Mouse (Mus musculus) lung, embryonic 15.5 days (tissue): ENCODE results near the gene Ttc41. TPM values are rescaled to one million over a fixed set of nuclear protein-coding genes. Genes with fewer than 3 reads are reported as not detected.
A peak's percentile ranks its signal among the peaks of the same experiment; 100 is the strongest.

Experiments
- ATAC-seq: fragments of 200-750 bp; cut with Nextera tagmentation; 2 replicates; pipeline ENCODE4 v1.8.0; 2017; ENCODE audit warnings: moderate number of reproducible peaks, borderline replicate concordance; ENCODE audit not compliant: low FRiP score, low TSS enrichment; ENCODE audit errors: extremely low read depth
- H3K27ac ChIP-seq: fragments of 300-500 bp; sonication (generic); 2 replicates; pipeline ENCODE4 v1.5.1; 2015; ENCODE audit warnings: moderate library complexity, mild to moderate bottlenecking, inconsistent platforms
- H3K27me3 ChIP-seq: fragments of 300-500 bp; sonication (generic); 2 replicates; pipeline ENCODE4 v1.6.1; 2015; ENCODE audit warnings: inconsistent platforms
- H3K36me3 ChIP-seq: fragments of 300-500 bp; sonication (generic); 2 replicates; pipeline ENCODE4 v1.6.1; 2015; ENCODE audit warnings: inconsistent platforms
- H3K4me1 ChIP-seq: fragments of 300-500 bp; sonication (generic); 2 replicates; pipeline ENCODE4 v1.6.1; 2015; ENCODE audit warnings: inconsistent platforms
- H3K4me2 ChIP-seq: fragments of 300-500 bp; sonication (generic); 2 replicates; pipeline ENCODE4 v1.6.1; 2015; ENCODE audit warnings: inconsistent platforms, mild to moderate bottlenecking, moderate library complexity
- H3K4me3 ChIP-seq: fragments of 300-500 bp; sonication (generic); 2 replicates; pipeline ENCODE4 v1.5.1; 2015; ENCODE audit warnings: mild to moderate bottlenecking, inconsistent platforms
- H3K9ac ChIP-seq: fragments of 300-500 bp; sonication (generic); 2 replicates; pipeline ENCODE4 v1.6.1; 2015; ENCODE audit warnings: inconsistent platforms
- H3K9me3 ChIP-seq: fragments of 300-500 bp; sonication (generic); 2 replicates; pipeline ENCODE4 v1.6.1; 2016; ENCODE audit warnings: inconsistent platforms
- WGBS: fragments of 180-500 bp; shearing (Covaris S2); methylation state at CpG from one replicate; pipeline ENCODE4 v1.1.7; 2015; 5-methylcytosine and 5-hydroxymethylcytosine counted together
- polyA plus RNA-seq: library from polyadenylated mRNA; unstranded; fragments of >200 nt; fragmentation: Nextera tagmentation; extraction: Ambion mirVana; gene quantifications from 2 replicates; pipeline ENCODE4 v1.2.1, GENCODE M21; 2015

Ttc41 gene
- polyA plus RNA-seq, 1 experiment from 2014 or later: 1.6 TPM

- H3K4me1 ChIP-seq: peaks cover 21% of the 10 kb centered on the region
- no peaks in the 10 kb centered on the region for H3K27me3 ChIP-seq
- 41% methylated on average over 5 of the region's 5 CpGs for WGBS
- H3K9me3 ChIP-seq: no peaks in the 10 kb centered on the region
- H3K4me2 ChIP-seq: no peak overlapping the region
- H3K27ac ChIP-seq: no peak overlapping the region
- H3K36me3 ChIP-seq: no peaks in the 10 kb centered on the region
- H3K4me3 ChIP-seq: no peak overlapping the region
- H3K9ac ChIP-seq: no peak overlapping the region
- no peak; the same call in 1 of the 2 replicates for ATAC-seq
These were observed 82.6 kb downstream of the Ttc41 start for GRCm38 (mm10) chr10:86788193-86788592.

- no peak overlapping the region for H3K9ac ChIP-seq
- no peaks in the 10 kb centered on the region for H3K27me3 ChIP-seq
- 87% methylated on average over 7 of the region's 7 CpGs for WGBS
- H3K9me3 ChIP-seq: no peaks in the 10 kb centered on the region
- ATAC-seq: no peak
- no peak overlapping the region for H3K27ac ChIP-seq
- H3K4me3 ChIP-seq: no peak overlapping the region
- no peaks in the 10 kb centered on the region for H3K36me3 ChIP-seq
- H3K4me2 ChIP-seq: no peak overlapping the region
- H3K4me1 ChIP-seq: peaks cover 24% of the 10 kb centered on the region
These were observed 83.6 kb downstream of the Ttc41 start for GRCm38 (mm10) chr10:86789146-86789672.

DNA sequence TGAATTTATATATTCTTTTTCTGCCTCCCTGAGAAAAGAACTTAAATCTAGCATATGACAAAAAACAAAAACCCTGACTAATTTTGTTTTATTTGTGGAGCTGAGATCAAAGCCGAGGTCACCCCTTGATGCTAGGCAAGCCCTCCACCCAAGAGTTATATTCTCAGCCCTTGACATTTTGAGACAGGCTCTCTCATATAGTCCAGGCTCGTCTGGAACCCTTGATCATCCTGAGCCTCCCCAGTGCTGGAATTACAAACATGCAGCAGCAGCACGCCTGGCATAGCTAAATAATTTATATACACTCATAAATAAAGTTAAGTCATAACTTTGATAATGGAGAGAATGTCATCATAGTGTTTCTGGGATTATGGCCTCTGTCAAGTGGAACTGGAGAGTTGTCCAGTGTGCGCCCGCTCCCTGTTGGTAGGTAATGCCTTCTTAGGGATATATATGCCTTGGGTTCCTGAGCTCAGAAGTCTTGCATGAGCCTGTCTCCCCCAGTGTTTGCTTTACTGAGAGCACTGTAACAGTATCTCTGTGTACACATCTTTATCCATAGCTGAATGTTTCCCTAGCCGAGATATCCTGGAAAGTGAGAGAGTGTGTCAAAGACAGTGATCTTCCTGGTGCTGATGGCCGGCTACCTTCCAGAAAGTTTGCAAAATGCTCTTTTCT is 86.0 kb downstream of the Ttc41 start:
- H3K4me2 ChIP-seq: no peak overlapping the region
- no peaks in the 10 kb centered on the region for H3K36me3 ChIP-seq
- H3K4me3 ChIP-seq: no peak overlapping the region
- no peak for ATAC-seq
- H3K9ac ChIP-seq: no peak overlapping the region
- no peaks in the 10 kb centered on the region for H3K27me3 ChIP-seq
- H3K4me1 ChIP-seq: peaks cover 24% of the 10 kb centered on the region
- WGBS: 46% methylated on average over 7 of the region's 7 CpGs
- H3K27ac ChIP-seq: 0 out of 2 replicates have a peak overlapping the region, but pooled peaks have one; percentile 26
- H3K9me3 ChIP-seq: no peaks in the 10 kb centered on the region

GRCm38 (mm10) chr10:86793509-86793951 is 87.9 kb downstream of the Ttc41 start:
- no peaks in the 10 kb centered on the region for H3K36me3 ChIP-seq
- H3K27ac ChIP-seq: peak overlapping the region; percentile 35; the same call in 1 of the 2 replicates
- 54% methylated on average over 2 of the region's 2 CpGs for WGBS
- peaks cover 15% of the 10 kb centered on the region for H3K4me1 ChIP-seq
- no peak overlapping the region for H3K4me3 ChIP-seq
- H3K27me3 ChIP-seq: no peaks in the 10 kb centered on the region
- no peak overlapping the region for H3K9ac ChIP-seq
- no peaks in the 10 kb centered on the region for H3K9me3 ChIP-seq
- H3K4me2 ChIP-seq: no peak overlapping the region
- 0 out of 2 replicates have a peak, but pooled peaks have one; percentile 21 for ATAC-seq

- H3K36me3 ChIP-seq: no peaks in the 10 kb centered on the region
- H3K9ac ChIP-seq: no peak overlapping the region
- no peak overlapping the region for H3K4me2 ChIP-seq
- WGBS: 86% methylated on average over 4 of the region's 4 CpGs
- no peak for ATAC-seq
- H3K27ac ChIP-seq: no peak overlapping the region
- no peaks in the 10 kb centered on the region for H3K9me3 ChIP-seq
- no peak overlapping the region for H3K4me3 ChIP-seq
- H3K4me1 ChIP-seq: peaks cover 15% of the 10 kb centered on the region
- no peaks in the 10 kb centered on the region for H3K27me3 ChIP-seq
These were observed 88.6 kb downstream of the Ttc41 start for GRCm38 (mm10) chr10:86794196-86794595.

DNA sequence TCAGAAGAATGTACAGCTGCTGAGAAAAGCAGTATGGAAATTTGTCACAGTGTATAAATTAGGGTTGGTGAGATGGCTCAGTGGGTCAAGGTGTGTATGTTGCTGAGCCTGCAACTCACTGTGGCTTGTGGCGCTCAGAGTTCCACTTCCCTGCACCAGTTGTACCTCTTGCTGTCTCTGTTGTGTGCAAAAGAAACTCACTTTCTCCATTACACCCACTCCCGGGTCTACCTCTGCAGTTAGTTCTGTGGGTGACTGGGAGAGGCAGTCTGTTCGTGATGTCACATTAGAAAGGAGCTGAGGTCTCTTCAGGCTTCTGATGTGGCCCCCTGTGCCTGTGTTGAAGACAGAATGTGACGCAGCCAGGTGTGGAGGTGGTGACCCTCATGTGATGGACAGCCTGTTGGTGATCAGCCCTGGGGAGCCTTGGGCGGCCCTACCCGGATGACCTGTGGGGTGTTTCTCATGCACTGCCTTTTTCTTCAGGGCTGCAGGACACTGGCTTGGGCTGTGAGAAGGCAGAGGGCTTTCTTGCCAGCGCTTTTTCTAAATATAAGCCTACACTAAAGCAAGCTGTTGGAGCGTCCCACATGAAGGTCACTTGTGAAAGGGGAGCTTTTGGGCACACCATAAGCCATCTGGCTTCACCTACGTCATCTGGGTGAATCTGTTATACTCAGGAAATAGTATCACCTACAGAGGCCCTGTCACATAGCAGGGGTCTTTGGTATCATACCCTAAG is 89.4 kb downstream of the Ttc41 start:
- 79% methylated on average over 9 of the region's 9 CpGs for WGBS
- ATAC-seq: no peak
- H3K36me3 ChIP-seq: no peaks in the 10 kb centered on the region
- no peaks in the 10 kb centered on the region for H3K9me3 ChIP-seq
- H3K4me1 ChIP-seq: peaks cover 15% of the 10 kb centered on the region
- H3K27me3 ChIP-seq: no peaks in the 10 kb centered on the region
- no peak overlapping the region for H3K4me2 ChIP-seq
- H3K4me3 ChIP-seq: no peak overlapping the region
- no peak overlapping the region for H3K27ac ChIP-seq
- no peak overlapping the region for H3K9ac ChIP-seq

- no peak overlapping the region for H3K27ac ChIP-seq
- WGBS: 90% methylated on average over 5 of the region's 5 CpGs
- no peak overlapping the region for H3K9ac ChIP-seq
- no peak overlapping the region for H3K4me2 ChIP-seq
- no peaks in the 10 kb centered on the region for H3K9me3 ChIP-seq
- H3K4me3 ChIP-seq: no peak overlapping the region
- H3K4me1 ChIP-seq: peaks cover 15% of the 10 kb centered on the region
- no peaks in the 10 kb centered on the region for H3K27me3 ChIP-seq
- ATAC-seq: 0 out of 2 replicates have a peak, but pooled peaks have one; percentile 23
- H3K36me3 ChIP-seq: no peaks in the 10 kb centered on the region
These were observed 90.6 kb downstream of the Ttc41 start for GRCm38 (mm10) chr10:86796073-86796741.

GRCm38 (mm10) chr10:86807362-86807761 is 101.8 kb downstream of the Ttc41 start:
- H3K27me3 ChIP-seq: no peaks in the 10 kb centered on the region
- H3K4me1 ChIP-seq: no peaks in the 10 kb centered on the region
- H3K4me3 ChIP-seq: no peak overlapping the region
- WGBS: 83% methylated on average over 1 of the region's 1 CpGs
- H3K27ac ChIP-seq: no peak overlapping the region
- ATAC-seq: no peak
- no peak overlapping the region for H3K9ac ChIP-seq
- H3K4me2 ChIP-seq: no peak overlapping the region
- no peaks in the 10 kb centered on the region for H3K36me3 ChIP-seq
- H3K9me3 ChIP-seq: no peaks in the 10 kb centered on the region

GRCm38 (mm10) chr10:86808013-86808758 is 102.6 kb downstream of the Ttc41 start:
- Histone ChIP-seq H3K4me2 (no peak overlapping the region), H3K4me1 (no peaks in the 10 kb centered on the region), H3K9ac (no peak overlapping the region), H3K36me3 (no peaks in the 10 kb centered on the region), H3K27me3 (no peaks in the 10 kb centered on the region), H3K9me3 (no peaks in the 10 kb centered on the region), H3K27ac (no peak overlapping the region), H3K4me3 (no peak overlapping the region)
- no peak for ATAC-seq
- WGBS: 83% methylated on average over 15 of the region's 15 CpGs

GRCm38 (mm10) chr10:86810000-86810399 is 104.4 kb downstream of the Ttc41 start:
- WGBS: 85% methylated on average over 9 of the region's 9 CpGs

DNA sequence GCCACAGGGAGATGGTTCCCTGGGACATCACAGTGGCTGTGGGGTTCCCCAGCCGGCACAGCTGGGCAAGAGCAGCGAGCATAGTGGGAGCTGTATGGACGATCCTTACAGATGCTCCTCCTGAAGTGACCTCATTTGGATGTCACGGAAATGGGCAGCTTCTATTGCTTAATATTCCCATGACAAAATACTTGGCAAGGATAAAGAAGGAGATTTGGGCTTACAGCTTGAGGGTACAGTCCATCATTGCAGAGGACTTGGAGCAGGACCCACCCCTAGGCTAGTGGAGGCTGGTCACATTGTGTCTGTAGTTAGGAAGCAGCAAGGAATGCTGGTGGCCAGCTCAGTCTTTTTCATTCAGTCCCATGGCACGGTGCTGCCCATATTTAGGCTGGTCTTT is 105.0 kb downstream of the Ttc41 start:
- no peak for ATAC-seq
- no peak overlapping the region for H3K4me3 ChIP-seq
- WGBS: 89% methylated on average over 5 of the region's 5 CpGs
- no peak overlapping the region for H3K9ac ChIP-seq
- no peak overlapping the region for H3K4me2 ChIP-seq
- H3K4me1 ChIP-seq: 0 out of 2 replicates have a peak, but pooled peaks cover 12% of the 10 kb centered on the region
- no peaks in the 10 kb centered on the region for H3K9me3 ChIP-seq
- no peak overlapping the region for H3K27ac ChIP-seq
- no peaks in the 10 kb centered on the region for H3K36me3 ChIP-seq
- no peaks in the 10 kb centered on the region for H3K27me3 ChIP-seq

More at GRCm38 (mm10) chr10:86810000-86810399, 104.4 kb downstream of the Ttc41 start:
- Histone ChIP-seq H3K9me3 (no peaks in the 10 kb centered on the region), H3K27ac (no peak overlapping the region), H3K36me3 (no peaks in the 10 kb centered on the region), H3K4me2 (no peak overlapping the region), H3K27me3 (no peaks in the 10 kb centered on the region), H3K4me1 (0 out of 2 replicates have a peak, but pooled peaks cover 12% of the 10 kb centered on the region), H3K9ac (no peak overlapping the region), H3K4me3 (no peak overlapping the region)
- ATAC-seq: no peak
